Mouse (Mus musculus): ENCODE data around the gene Ankfn1.

GRCm38 (mm10) chr11:89623698-89624445 lies 153.6 kb downstream of the Ankfn1 start:
- TF ChIP-seq GATA1 (IDR thresholded peaks at IDR 0.05; ENCODE audit: low read length), result no peak
- TF ChIP-seq TAL1 (IDR thresholded peaks at IDR 0.05; ENCODE audit: low read length), result no peak

Measured in erythroblast, embryonic 14.5 days (primary cell).